Mouse (Mus musculus) myocyte (in vitro differentiated cells): ENCODE results near the gene Helz. TPM values are rescaled to one million over a fixed set of nuclear protein-coding genes. Genes with fewer than 3 reads are reported as not detected.
A peak's percentile ranks its signal among the peaks of the same experiment; 100 is the strongest.
"Not testable (repeated sequence)": the region's sequence is repeated elsewhere in the genome, so short reads cannot be mapped to it uniquely, and the experiment has no call there.

Experiments used
- H3K27me3 ChIP-seq: one replicate; pipeline ENCODE4 v1.6.1; 2011; ENCODE audit not compliant: control insufficient read depth, insufficient read depth, insufficient read length
- H3K36me3 ChIP-seq: one replicate; pipeline ENCODE4 v1.6.1; 2011; ENCODE audit not compliant: control insufficient read depth, insufficient read depth
- H3K4me2 ChIP-seq: one replicate; pipeline ENCODE4 v1.6.1; 2011; ENCODE audit warnings: low read depth, control low read depth
- H3K4me3 ChIP-seq: one replicate; pipeline ENCODE4 v1.5.1; 2011; ENCODE audit warnings: mild to moderate bottlenecking, control low read depth, moderate library complexity
- H3K79me2 ChIP-seq: one replicate; pipeline ENCODE4 v1.6.1; 2011; ENCODE audit not compliant: control insufficient read depth, insufficient read depth
- H3ac ChIP-seq: one replicate; pipeline ENCODE4 v1.6.1; 2011; ENCODE audit not compliant: control insufficient read depth, insufficient read length
- CEBPB ChIP-seq: IDR thresholded peaks from 2 replicates; pipeline ENCODE4 v1.6.1; 2011; ENCODE audit warnings: mild to moderate bottlenecking, moderate library complexity; ENCODE audit not compliant: poor library complexity, insufficient read depth, severe bottlenecking
- E2F4 ChIP-seq: IDR thresholded peaks from one replicate; pipeline ENCODE4 v1.6.1; 2011; ENCODE audit warnings: mild to moderate bottlenecking, control low read depth, moderate library complexity; ENCODE audit not compliant: insufficient read depth
- MAX ChIP-seq: IDR thresholded peaks from one replicate; pipeline ENCODE4 v1.6.1; 2011; ENCODE audit warnings: low read depth, mild to moderate bottlenecking, control low read depth
- MYOD1 ChIP-seq, 3 experiments: IDR thresholded peaks; one replicate each; pipeline ENCODE4 v1.6.1; 2011; ENCODE audit warnings: control low read depth in 2 of 3, low read depth in 2 of 3, mild to moderate bottlenecking in 2 of 3, moderate library complexity in 1 of 3; ENCODE audit not compliant: insufficient read length in 2 of 3, control insufficient read depth in 1 of 3
- MYOG ChIP-seq, 3 experiments: IDR thresholded peaks; one replicate each; pipeline ENCODE4 v1.6.1; 2011; ENCODE audit warnings: control low read depth in 2 of 3, low read depth in 2 of 3, mild to moderate bottlenecking in 2 of 3; ENCODE audit not compliant: insufficient read length in 2 of 3, control insufficient read depth in 1 of 3, insufficient read depth in 1 of 3
- POLR2A ChIP-seq: IDR thresholded peaks from one replicate; pipeline ENCODE4 v1.6.1; 2011; ENCODE audit warnings: low read depth, mild to moderate bottlenecking, control low read depth, moderate library complexity; ENCODE audit not compliant: insufficient read length
- POLR2AphosphoS2 ChIP-seq: IDR thresholded peaks from one replicate; pipeline ENCODE4 v1.6.1; 2011; ENCODE audit warnings: low read depth, control low read depth; ENCODE audit not compliant: insufficient read length
- REST ChIP-seq: IDR thresholded peaks from one replicate; pipeline ENCODE4 v1.6.1; 2011; ENCODE audit warnings: mild to moderate bottlenecking, control low read depth, moderate library complexity; ENCODE audit not compliant: insufficient read depth, insufficient read length
- SRF ChIP-seq: IDR thresholded peaks from one replicate; pipeline ENCODE4 v1.6.1; 2011; ENCODE audit warnings: low read depth; ENCODE audit not compliant: control insufficient read depth, insufficient read length
- TCF12 ChIP-seq: IDR thresholded peaks from one replicate; pipeline ENCODE4 v1.6.1; 2011; ENCODE audit warnings: mild to moderate bottlenecking, control low read depth; ENCODE audit not compliant: poor library complexity, insufficient read depth, severe bottlenecking
- TCF3 ChIP-seq: IDR thresholded peaks from one replicate; pipeline ENCODE4 v1.6.1; 2011; ENCODE audit warnings: low read depth, control low read depth; ENCODE audit not compliant: insufficient read length
- USF1 ChIP-seq: IDR thresholded peaks from one replicate; pipeline ENCODE4 v1.6.1; 2011; ENCODE audit warnings: low read depth, mild to moderate bottlenecking, control low read depth, moderate library complexity
- polyA plus RNA-seq: library from polyadenylated mRNA; unstranded; fragments of >200 nt; fragmentation: generic; extraction: Trizol; gene quantifications from one replicate; pipeline ENCODE4 v1.2.1, GENCODE M21; 2012; ENCODE audit warnings: missing spikeins

Helz gene
- polyA plus RNA-seq, 1 experiment: 5.8 TPM

- peaks cover 6% of the 10 kb centered on the region for H3K36me3 ChIP-seq
- peaks cover 15% of the 10 kb centered on the region for H3K79me2 ChIP-seq
- H3K4me3 ChIP-seq: peak overlapping the region; percentile 48
- peak overlapping the region; percentile 87 for H3K4me2 ChIP-seq
- peaks cover 6% of the 10 kb centered on the region for H3K27me3 ChIP-seq
- peak overlapping the region; percentile 13 for H3ac ChIP-seq
- TF ChIP-seq MAX (no peak), CEBPB (no peak), POLR2AphosphoS2 (no peak)
Observed at GRCm38 (mm10) chr11:107548204-107548975, 660 bp downstream of the Helz start.

GRCm38 (mm10) chr11:107559874-107560273 is 12.1 kb downstream of the Helz start:
- H3K4me2 ChIP-seq: no peak overlapping the region
- H3ac ChIP-seq: no peak overlapping the region
- no peak for TF ChIP-seq POLR2A
- H3K79me2 ChIP-seq: no peaks in the 10 kb centered on the region
- H3K27me3 ChIP-seq: no peaks in the 10 kb centered on the region
- H3K4me3 ChIP-seq: no peak overlapping the region
- H3K36me3 ChIP-seq: no peaks in the 10 kb centered on the region

GRCm38 (mm10) chr11:107567431-107567830 is 19.7 kb downstream of the Helz start:
- no peak overlapping the region for H3K4me3 ChIP-seq
- no peaks in the 10 kb centered on the region for H3K79me2 ChIP-seq
- no peak overlapping the region for H3K4me2 ChIP-seq
- no peaks in the 10 kb centered on the region for H3K27me3 ChIP-seq
- no peak for TF ChIP-seq TCF3
- no peak for TF ChIP-seq MYOD1 (IDR thresholded peaks at IDR 0.05; ENCODE audit: control insufficient read depth in 1 of 3, insufficient read length in 2 of 3, low read depth in 2 of 3)
- no peak for TF ChIP-seq POLR2A
- TF ChIP-seq MYOG (IDR thresholded peaks at IDR 0.05; ENCODE audit: control insufficient read depth in 1 of 3, insufficient read depth in 1 of 3, insufficient read length in 2 of 3, low read depth in 2 of 3): no peak
- no peak for TF ChIP-seq SRF
- no peak for TF ChIP-seq TCF12
- TF ChIP-seq REST: no peak
- TF ChIP-seq E2F4: no peak
- no peak for TF ChIP-seq CEBPB
- no peak for TF ChIP-seq USF1
- TF ChIP-seq MAX: no peak
- no peak for TF ChIP-seq POLR2AphosphoS2
- H3K36me3 ChIP-seq: no peaks in the 10 kb centered on the region
- H3ac ChIP-seq: no peak overlapping the region

GRCm38 (mm10) chr11:107568466-107568995 is 20.8 kb downstream of the Helz start:
- H3K4me3 ChIP-seq: no peak overlapping the region
- H3K4me2 ChIP-seq: no peak overlapping the region
- no peaks in the 10 kb centered on the region for H3K79me2 ChIP-seq
- H3K36me3 ChIP-seq: no peaks in the 10 kb centered on the region
- H3K27me3 ChIP-seq: no peaks in the 10 kb centered on the region
- TF ChIP-seq TCF3 (no peak), USF1 (no peak), MYOD1 (IDR thresholded peaks at IDR 0.05; ENCODE audit: control insufficient read depth in 1 of 3, insufficient read length in 2 of 3, low read depth in 2 of 3) (no peak), E2F4 (no peak), MAX (no peak), MYOG (IDR thresholded peaks at IDR 0.05; ENCODE audit: control insufficient read depth in 1 of 3, insufficient read depth in 1 of 3, insufficient read length in 2 of 3, low read depth in 2 of 3) (no peak), POLR2A (no peak), TCF12 (no peak), POLR2AphosphoS2 (no peak), SRF (no peak), CEBPB (no peak), REST (no peak)
- H3ac ChIP-seq: no peak overlapping the region

GRCm38 (mm10) chr11:107570891-107571290 is 23.2 kb downstream of the Helz start:
- H3K4me3 ChIP-seq, H3K79me2 ChIP-seq, H3K27me3 ChIP-seq, H3ac ChIP-seq, H3K36me3 ChIP-seq, H3K4me2 ChIP-seq: not testable (repeated sequence)

GRCm38 (mm10) chr11:107571318-107571717 is 23.6 kb downstream of the Helz start:
- Histone ChIP-seq H3K27me3 (no peaks in the 10 kb centered on the region), H3K4me3 (no peak overlapping the region), H3K79me2 (no peaks in the 10 kb centered on the region), H3K36me3 (no peaks in the 10 kb centered on the region), H3ac (no peak overlapping the region), H3K4me2 (no peak overlapping the region)
- TF ChIP-seq TCF12: no peak
- TF ChIP-seq POLR2AphosphoS2: no peak
- TF ChIP-seq SRF: no peak
- no peak for TF ChIP-seq MYOD1 (IDR thresholded peaks at IDR 0.05; ENCODE audit: control insufficient read depth in 1 of 3, insufficient read length in 2 of 3, low read depth in 2 of 3)
- TF ChIP-seq MYOG (IDR thresholded peaks at IDR 0.05; ENCODE audit: control insufficient read depth in 1 of 3, insufficient read depth in 1 of 3, insufficient read length in 2 of 3, low read depth in 2 of 3): no peak
- TF ChIP-seq E2F4: no peak
- no peak for TF ChIP-seq MAX
- no peak for TF ChIP-seq TCF3
- TF ChIP-seq REST: no peak
- no peak for TF ChIP-seq POLR2A
- no peak for TF ChIP-seq CEBPB
- TF ChIP-seq USF1: no peak
